Mouse (Mus musculus): ENCODE results near the gene Hspb7. TPM values are rescaled to one million over a fixed set of nuclear protein-coding genes. Genes with fewer than 3 reads are reported as not detected.

The Hspb7 gene
- polyA plus RNA-seq, 1 experiment from 2014 or later, result not detected

DNA sequence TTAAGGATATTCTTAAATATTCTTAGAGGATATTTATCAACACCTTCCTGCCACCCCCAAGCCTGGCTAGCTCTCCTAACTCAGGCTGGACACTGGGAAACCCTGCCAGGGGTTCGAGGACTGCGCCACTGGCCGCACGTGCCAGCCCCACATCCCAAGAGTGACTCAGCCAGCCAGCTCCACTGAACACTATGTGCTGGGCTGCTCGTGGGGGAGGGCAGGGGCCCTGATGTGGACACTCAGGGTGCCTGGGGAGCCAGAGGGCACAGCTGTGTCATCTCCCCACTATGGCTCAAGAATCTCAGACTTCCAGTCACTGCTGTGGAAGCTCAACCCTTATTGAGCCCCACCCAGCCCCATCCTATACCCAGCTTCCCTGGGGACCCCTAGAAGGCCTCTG, 2.7 kb downstream of the Hspb7 start:
- H3K9ac ChIP-seq, result no peak overlapping the region
- H3K4me3 ChIP-seq (replicated peaks), result no peak overlapping the region
- no peaks in the 10 kb centered on the region for H3K36me3 ChIP-seq (replicated peaks)
- H3K27me3 ChIP-seq, result peaks cover 37% of the 10 kb centered on the region
- no peak overlapping the region for H3K27ac ChIP-seq
- 85% methylated on average over 5 of the region's 5 CpGs for WGBS
- no peak for ATAC-seq (ENCODE audit: low FRiP score)
- H3K9me3 ChIP-seq, result no peaks in the 10 kb centered on the region
- peaks cover 13% of the 10 kb centered on the region for H3K4me1 ChIP-seq
- H3K4me2 ChIP-seq, result no peak overlapping the region

DNA sequence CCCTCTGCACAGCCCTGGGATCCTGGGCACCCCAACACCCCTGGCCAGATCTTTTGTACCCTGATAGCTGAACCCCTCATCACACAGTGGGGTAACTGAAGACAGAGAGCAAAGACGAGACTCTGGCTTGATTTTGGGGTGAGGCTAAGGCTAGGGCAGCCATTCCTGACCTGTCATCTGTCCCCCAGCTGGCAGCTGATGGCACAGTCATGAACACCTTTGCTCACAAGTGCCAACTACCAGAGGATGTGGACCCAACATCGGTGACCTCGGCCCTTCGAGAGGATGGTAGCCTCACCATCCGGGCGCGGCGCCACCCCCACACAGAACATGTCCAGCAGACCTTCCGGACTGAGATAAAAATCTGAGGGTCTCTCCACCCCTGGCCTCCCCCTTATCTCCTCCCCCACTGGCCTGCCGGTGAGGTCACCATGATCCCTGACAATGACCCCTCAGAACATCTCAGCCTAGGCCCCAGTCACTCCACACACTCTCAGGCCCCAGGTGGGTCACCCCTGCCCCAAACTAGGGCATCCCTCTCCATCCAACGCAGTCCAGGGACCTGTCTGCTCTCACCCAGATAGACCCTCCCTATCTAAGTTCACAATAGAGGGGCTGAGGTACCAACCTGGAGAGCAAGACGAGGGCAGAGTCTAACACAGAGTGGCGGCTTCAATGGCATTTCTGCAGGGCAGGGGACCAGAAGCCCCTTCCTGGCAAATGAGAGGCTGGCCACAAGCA, 3.3 kb downstream of the Hspb7 start:
- 89% methylated on average over 13 of the region's 13 CpGs for WGBS

DNA sequence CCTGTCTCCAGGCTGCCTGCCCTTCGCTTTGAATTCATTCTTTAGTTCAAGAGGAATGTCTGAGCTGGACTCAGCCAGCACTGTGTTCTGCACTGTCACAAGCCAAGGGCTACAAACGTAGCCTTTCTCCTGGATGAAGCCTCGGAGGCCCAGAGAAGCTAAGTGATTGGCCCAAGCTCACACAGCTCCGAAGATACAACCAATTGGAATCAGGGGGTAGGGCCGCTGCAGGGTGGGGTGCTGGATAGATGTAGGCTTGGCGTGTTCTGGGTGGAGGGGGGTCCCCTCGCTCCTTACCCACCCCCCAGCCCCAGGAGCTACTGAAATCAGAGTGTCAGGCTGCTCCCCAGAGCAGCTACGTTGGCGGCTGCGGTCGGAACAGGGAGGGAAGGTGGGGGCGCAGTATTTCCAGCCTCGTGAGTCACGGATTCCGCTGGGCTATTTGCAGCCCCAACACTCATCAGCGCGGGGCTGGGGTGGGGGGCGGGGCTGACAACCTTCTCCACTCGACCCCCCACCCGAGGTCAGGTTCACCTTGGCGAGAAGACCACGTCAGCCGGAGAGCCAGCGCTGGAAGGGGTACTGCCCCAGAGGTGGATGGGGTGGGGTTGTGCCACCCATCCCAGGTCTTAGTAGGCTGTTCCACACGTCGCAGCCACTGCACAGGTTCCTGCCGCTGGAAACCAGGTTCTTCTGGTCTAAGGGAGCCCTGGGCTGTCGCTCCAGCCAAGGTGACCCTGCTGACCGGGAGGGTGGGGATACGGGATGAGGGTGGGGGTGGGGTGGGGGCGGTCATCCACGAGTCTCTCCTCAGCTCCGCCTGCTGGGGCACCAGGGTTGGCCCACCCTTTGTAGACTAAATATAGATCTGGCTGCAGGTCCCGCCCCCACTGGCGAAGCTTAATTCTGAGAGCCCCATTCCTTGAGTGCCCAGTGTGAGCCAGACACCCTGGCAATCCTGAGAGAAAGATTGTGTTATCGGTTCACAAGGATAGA, 5.2 kb downstream of the Hspb7 start:
- peak; percentile 77 for ATAC-seq (ENCODE audit: low FRiP score)
- peak overlapping the region; percentile 34 for H3K4me3 ChIP-seq (replicated peaks)
- H3K9me3 ChIP-seq, result no peaks in the 10 kb centered on the region
- H3K27me3 ChIP-seq, result peaks cover 37% of the 10 kb centered on the region
- peak overlapping the region; percentile 26 for H3K9ac ChIP-seq
- H3K36me3 ChIP-seq (replicated peaks), result no peaks in the 10 kb centered on the region
- peak overlapping the region; percentile 57 for H3K4me2 ChIP-seq
- no peak overlapping the region for H3K27ac ChIP-seq
- H3K4me1 ChIP-seq, result peaks cover 13% of the 10 kb centered on the region
- WGBS, result 4% methylated on average over 36 of the region's 36 CpGs

More for the DNA sequence above, 3.3 kb downstream of the Hspb7 start:
- Histone ChIP-seq H3K4me1 (peaks cover 13% of the 10 kb centered on the region), H3K27ac (no peak overlapping the region), H3K9ac (no peak overlapping the region), H3K27me3 (peaks cover 37% of the 10 kb centered on the region), H3K4me3 (replicated peaks) (no peak overlapping the region), H3K9me3 (no peaks in the 10 kb centered on the region), H3K36me3 (replicated peaks) (no peaks in the 10 kb centered on the region), H3K4me2 (no peak overlapping the region)
- no peak for ATAC-seq (ENCODE audit: low FRiP score)

DNA sequence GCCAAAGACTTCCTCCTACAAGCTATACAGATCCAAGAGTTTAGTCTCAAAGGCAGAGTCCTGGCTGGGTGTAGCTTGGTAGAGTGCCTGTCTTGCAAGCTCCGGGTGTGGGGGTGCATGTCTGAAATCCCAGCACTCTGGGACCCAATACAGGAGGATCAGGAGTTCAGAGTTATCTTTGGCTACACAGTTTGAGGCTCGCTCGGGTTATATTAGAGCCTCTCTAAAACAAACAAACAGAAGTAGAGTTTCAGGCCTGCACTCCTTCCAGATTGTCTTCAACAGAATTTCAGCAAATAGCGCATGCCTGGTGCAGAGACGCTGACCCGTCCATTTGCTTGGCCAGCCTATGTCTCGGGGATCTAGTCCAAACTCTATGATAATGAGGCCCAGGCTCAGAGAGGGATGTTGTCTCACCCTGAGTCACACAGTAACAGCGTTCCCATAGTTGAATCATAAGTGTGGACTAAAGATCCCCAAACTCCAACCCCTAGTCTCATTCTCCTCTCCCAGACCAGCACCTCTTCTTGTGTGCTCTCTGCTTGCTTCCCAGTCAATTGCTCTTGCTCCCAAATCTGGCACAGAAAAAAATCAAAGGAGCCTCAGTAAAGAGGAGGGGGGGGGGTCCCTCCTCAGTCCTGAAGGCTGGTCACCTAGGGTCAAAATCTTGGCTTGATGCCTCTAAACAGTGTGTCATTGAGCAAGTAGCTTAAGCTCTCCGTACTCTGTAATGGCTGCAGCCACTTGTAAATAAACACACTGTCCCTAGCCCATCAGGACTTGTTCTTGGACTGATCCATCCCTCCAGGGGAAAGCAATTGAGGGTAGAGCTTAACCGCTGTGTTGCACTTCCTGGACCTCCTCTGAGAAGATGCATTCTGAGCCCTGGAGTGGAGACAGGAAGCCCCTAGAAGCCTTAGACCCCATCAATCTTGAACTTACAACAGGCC, 6.5 kb downstream of the Hspb7 start:
- peaks cover 13% of the 10 kb centered on the region for H3K4me1 ChIP-seq
- H3K4me2 ChIP-seq, result no peak overlapping the region
- WGBS, result 83% methylated on average over 10 of the region's 10 CpGs
- H3K36me3 ChIP-seq (replicated peaks), result no peaks in the 10 kb centered on the region
- no peak overlapping the region for H3K4me3 ChIP-seq (replicated peaks)
- H3K9ac ChIP-seq, result no peak overlapping the region
- H3K27me3 ChIP-seq, result peaks cover 32% of the 10 kb centered on the region
- no peaks in the 10 kb centered on the region for H3K9me3 ChIP-seq
- H3K27ac ChIP-seq, result no peak overlapping the region
- no peak for ATAC-seq (ENCODE audit: low FRiP score)

DNA sequence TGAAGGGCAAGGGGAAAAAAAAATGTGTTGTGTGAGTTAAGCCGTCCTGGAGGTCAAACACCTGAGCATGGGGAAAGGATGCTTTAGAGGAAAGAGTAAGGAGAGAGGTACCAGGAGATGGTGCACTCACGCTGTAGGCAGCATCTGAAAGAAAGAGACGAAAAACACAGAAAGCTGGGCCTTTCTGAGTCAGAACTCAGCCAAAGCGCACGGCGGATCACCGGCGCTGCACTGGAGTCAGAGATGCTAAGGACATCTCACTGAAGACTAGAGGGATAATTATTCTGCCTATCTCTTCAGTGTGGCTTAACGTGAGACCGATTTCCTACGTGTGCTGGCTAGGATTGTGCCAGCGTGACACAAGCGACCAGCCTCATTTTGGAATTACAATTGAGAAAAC, 7.3 kb downstream of the Hspb7 start:
- H3K4me1 ChIP-seq, result peaks cover 13% of the 10 kb centered on the region
- H3K27ac ChIP-seq, result no peak overlapping the region
- no peaks in the 10 kb centered on the region for H3K9me3 ChIP-seq
- no peak overlapping the region for H3K9ac ChIP-seq
- no peak for ATAC-seq (ENCODE audit: low FRiP score)
- no peak overlapping the region for H3K4me3 ChIP-seq (replicated peaks)
- WGBS, result 85% methylated on average over 13 of the region's 13 CpGs
- H3K4me2 ChIP-seq, result no peak overlapping the region
- H3K36me3 ChIP-seq (replicated peaks), result no peaks in the 10 kb centered on the region
- peaks cover 32% of the 10 kb centered on the region for H3K27me3 ChIP-seq

DNA sequence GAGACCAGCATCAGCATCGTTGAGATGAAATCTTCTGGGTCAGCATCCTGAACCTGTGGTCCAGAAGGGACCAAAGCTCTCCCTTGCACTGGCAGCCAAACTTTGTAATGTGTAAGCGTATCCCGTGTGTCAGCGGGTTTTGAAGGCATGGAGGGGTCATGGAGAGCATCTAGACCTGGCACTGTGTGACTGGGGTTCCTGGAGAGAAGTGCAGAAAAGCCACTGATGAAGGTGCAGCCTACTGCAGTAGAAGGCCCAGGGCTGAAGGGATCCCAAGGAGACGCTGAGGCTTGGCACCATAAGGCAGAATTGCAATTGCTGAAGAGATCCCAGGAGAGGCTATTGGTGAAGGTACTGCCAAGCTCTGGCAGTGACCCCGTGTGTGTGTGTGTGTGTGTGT, 8.8 kb downstream of the Hspb7 start:
- Histone ChIP-seq H3K9ac (no peak overlapping the region), H3K27me3 (peaks cover 21% of the 10 kb centered on the region), H3K4me2 (no peak overlapping the region), H3K36me3 (replicated peaks) (no peaks in the 10 kb centered on the region), H3K4me1 (peaks cover 13% of the 10 kb centered on the region), H3K9me3 (no peaks in the 10 kb centered on the region), H3K4me3 (replicated peaks) (no peak overlapping the region), H3K27ac (no peak overlapping the region)
- 78% methylated on average over 6 of the region's 6 CpGs for WGBS
- no peak for ATAC-seq (ENCODE audit: low FRiP score)

DNA sequence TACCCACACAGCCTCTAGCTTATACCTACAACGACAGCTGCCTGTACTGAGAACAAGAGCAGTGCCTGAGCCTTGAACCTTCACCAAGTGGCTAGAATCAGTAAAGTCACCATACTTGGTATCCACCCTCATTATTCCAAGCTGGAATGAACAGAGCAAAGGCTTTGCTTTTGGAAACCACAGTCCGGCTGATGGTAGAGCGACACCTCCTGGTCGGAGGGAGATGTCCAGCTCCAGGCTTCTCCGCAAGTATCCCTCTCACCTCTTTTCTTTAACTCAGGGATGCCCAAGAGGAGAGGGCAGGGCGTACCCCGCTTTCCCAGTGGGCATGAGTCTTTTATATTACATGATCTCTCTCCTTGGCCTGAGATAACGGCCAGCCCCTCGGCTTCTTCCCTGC, 9.3 kb downstream of the Hspb7 start:
- 49% methylated on average over 9 of the region's 9 CpGs for WGBS
- Histone ChIP-seq H3K4me1 (peaks cover 13% of the 10 kb centered on the region), H3K27ac (no peak overlapping the region), H3K4me3 (replicated peaks) (no peak overlapping the region), H3K9ac (no peak overlapping the region), H3K4me2 (no peak overlapping the region), H3K27me3 (peaks cover 17% of the 10 kb centered on the region), H3K36me3 (replicated peaks) (no peaks in the 10 kb centered on the region), H3K9me3 (no peaks in the 10 kb centered on the region)
- ATAC-seq (ENCODE audit: low FRiP score), result no peak

DNA sequence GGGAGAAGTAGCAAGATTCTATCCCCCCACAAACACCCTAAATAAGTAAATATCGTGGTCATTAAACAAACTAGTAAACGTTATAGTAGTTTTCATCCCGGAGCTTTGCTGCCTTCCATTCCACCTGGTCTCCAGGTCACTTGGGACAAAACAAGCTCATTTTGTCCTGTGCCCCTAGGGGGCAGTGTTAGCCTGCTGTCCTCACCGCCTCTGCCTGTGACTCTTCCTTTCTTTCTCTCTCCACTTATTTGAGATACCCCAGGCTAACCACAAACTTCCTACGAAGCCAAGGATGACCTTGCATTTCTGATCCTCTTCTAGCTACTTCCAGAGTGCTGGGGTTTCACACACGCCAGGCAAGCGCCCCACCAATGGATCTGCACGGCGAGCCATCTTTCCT, 10.4 kb downstream of the Hspb7 start:
- Histone ChIP-seq H3K4me3 (replicated peaks) (no peak overlapping the region), H3K27me3 (peaks cover 7% of the 10 kb centered on the region), H3K9me3 (no peaks in the 10 kb centered on the region), H3K27ac (no peak overlapping the region), H3K4me2 (no peak overlapping the region), H3K36me3 (replicated peaks) (no peaks in the 10 kb centered on the region), H3K4me1 (peaks cover 3% of the 10 kb centered on the region), H3K9ac (no peak overlapping the region)
- 50% methylated on average over 9 of the region's 9 CpGs for WGBS
- ATAC-seq (ENCODE audit: low FRiP score), result no peak

DNA sequence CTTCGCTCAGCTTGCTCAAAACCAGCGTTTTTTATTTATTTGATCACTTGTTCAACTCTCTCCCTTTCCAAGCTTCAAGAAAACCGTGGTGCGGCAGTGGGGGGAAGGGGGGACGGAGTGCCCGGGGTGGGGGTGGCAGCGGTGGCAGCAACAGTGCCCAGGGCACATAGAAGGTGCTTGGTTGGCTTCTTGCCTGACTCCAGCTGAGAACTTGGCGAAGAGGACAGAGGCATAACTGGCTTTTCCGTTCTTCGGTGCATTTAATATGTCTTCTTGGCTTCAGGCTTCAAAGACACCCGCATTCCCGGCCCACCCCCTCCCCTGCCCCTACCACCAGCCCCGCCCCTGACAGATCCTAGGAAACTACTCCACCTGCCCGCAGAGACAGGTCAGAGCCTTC, 12.1 kb downstream of the Hspb7 start:
- WGBS, result 64% methylated on average over 14 of the region's 14 CpGs
- no peak for ATAC-seq (ENCODE audit: low FRiP score)

DNA sequence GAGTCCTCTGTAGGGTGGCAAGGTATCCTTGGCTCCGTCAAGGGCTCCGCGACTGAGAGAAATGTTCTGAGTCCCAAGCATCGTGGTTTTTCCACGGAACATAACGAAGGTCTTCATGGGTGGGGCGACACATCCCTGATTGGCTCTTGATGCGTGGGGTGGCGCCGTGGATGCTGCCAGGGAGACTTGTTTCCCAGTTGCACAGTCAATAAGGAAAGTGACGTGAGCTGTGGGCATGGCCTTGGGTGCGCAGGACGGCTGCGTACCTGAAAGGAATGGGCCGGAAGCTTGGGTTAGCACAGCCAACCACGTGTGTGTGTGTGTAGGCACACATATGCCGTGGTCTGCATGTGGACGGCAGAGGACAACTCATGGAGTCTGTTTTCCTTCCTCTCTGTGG, 12.6 kb downstream of the Hspb7 start:
- Histone ChIP-seq H3K27ac (no peak overlapping the region), H3K4me2 (no peak overlapping the region), H3K9me3 (no peaks in the 10 kb centered on the region), H3K4me1 (no peaks in the 10 kb centered on the region), H3K9ac (no peak overlapping the region), H3K4me3 (replicated peaks) (no peak overlapping the region), H3K36me3 (replicated peaks) (no peaks in the 10 kb centered on the region), H3K27me3 (no peaks in the 10 kb centered on the region; the same call in 1 of the 2 replicates)
- ATAC-seq (ENCODE audit: low FRiP score), result no peak
- 86% methylated on average over 18 of the region's 18 CpGs for WGBS

More for the DNA sequence above, 12.1 kb downstream of the Hspb7 start:
- Histone ChIP-seq H3K27me3 (no peaks in the 10 kb centered on the region; the same call in 1 of the 2 replicates), H3K4me3 (replicated peaks) (no peak overlapping the region), H3K4me2 (no peak overlapping the region), H3K27ac (no peak overlapping the region), H3K9me3 (no peaks in the 10 kb centered on the region), H3K36me3 (replicated peaks) (no peaks in the 10 kb centered on the region), H3K4me1 (no peaks in the 10 kb centered on the region), H3K9ac (no peak overlapping the region)

DNA sequence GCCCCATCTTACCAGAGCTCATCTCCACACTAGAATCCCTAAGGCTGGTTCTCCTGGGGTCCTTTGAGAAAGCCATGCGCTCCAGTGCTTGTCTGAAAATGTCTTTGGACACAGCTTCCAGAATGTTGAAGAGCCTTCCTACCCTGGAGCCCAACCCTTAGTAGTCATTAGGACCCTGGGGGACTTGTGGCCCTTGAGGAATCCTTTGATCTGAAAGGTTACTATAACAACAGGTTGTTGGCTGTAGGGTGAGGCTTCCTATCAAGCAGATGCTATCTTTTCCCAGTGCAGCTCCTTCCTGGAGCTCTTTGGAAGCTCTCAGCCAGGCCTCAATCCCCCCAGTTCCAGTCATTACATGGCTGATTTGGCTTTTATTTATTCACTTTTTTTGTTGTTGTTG, 15.4 kb downstream of the Hspb7 start, which contains the start of gene Srarp:
Gene Srarp (minus strand): TSS at position 132 of the 400 bp plus-strand sequence.
- ATAC-seq (ENCODE audit: low FRiP score), result no peak
- Histone ChIP-seq H3K27me3 (no peaks in the 10 kb centered on the region; the same call in 1 of the 2 replicates), H3K9me3 (no peaks in the 10 kb centered on the region), H3K36me3 (replicated peaks) (no peaks in the 10 kb centered on the region), H3K4me2 (no peak within 1 kb of the TSS), H3K4me1 (no peaks in the 10 kb centered on the region), H3K4me3 (replicated peaks) (no peak within 1 kb of the TSS), H3K27ac (no peak within 1 kb of the TSS), H3K9ac (no peak within 1 kb of the TSS)
- 85% methylated on average over 1 of the region's 1 CpGs for WGBS

Data from forebrain, embryonic 12.5 days (tissue).